Mouse (Mus musculus) spleen, postnatal 4 days (tissue): ENCODE data around the gene Maff.

Experiments
- DNase-seq, 2 experiments: peaks; one replicate each; pipeline ENCODE4 v3.0.0; 2022; ENCODE audit warnings: low spot score in 2 of 2

Gene Maff

DNA sequence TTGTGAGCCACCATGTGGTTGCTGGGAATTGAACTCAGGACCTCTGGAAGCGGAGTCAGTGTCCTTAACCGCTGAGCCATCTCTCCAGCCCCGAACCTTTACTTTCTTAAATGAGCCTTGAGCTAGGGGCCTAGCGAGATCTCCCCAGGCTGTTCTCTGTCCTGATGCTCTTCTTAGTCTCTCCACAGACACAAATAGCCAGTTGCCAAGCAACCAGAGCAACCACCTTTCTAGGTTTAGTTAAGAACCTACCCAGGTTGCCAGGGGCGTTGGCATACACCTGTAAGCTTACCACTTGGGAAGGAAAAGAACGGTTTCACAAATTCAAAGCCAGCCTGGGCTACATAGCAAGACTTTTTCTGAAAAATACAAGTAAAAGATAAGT lies 16.4 kb upstream of the Maff start:
- DNase-seq = no peak

DNA sequence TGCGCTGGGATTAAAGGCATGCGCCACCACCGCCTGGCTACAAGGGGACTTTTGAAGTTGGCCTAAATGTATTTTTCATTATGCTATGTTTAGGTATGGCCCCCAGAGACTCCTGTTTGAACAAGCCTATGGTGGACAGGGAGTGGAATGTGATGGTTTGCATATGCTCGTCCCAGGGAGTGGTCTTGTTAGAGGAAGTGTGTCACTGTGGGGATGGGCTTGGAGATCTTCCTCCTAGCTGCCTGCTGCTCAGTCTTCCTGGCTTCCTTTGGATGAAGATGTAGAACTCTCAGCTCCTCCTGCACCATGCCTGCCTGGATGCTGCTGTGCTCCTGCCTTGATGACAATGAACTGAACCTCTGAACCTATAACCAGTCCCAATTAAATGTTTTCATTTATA lies 15.9 kb upstream of the Maff start:
- no peak for DNase-seq

DNA sequence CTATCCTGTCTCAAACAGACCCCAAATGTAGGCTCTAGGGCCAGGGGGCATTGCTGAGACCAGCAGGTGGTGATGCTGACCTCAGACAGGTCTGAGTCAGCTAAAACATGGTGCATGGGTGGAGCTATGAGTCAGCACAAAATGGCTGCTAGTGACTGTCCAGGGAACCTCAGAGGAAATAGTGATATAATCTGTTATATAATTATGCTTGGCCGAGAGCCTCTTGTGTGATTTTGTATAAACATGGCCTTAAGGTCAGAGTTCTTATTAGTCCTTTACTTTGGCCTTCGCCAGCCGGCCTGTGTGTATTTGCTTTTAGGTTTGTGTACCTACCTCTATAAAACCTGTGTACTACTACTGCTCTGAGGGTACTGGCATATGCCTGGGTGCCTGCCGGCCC lies 13.0 kb upstream of the Maff start:
- DNase-seq = no peak

DNA sequence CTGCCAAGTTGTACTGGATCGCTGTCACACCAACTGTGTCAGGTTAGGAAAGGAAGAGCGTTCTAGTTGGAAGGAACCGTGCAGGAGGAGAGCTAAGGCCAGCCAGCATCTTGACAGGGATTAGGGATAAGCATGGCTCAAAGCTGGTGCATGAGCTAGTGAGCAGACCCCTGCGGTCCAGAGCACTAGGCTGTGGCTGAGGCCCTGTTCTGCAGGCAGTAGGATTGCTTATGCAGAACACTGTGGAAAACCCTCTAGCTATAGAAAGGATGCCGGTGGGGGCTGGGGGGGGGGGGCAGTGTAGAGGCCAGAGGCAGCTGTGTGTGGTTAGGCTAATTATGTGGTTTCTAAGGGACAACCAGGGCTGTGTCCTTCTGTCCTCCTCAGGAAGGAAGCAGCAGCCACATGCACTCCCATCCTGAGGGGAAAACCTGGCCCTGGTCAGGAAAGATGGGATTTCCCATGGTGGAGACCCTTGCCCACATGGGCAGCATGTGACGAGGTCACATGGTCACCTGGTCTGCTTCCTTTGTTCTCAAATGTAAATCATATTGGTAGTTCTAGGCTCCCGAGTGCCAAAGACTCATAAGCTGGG lies 11.3 kb upstream of the Maff start:
- DNase-seq = no peak

- no peak for DNase-seq
These were observed 7.4 kb upstream of the Maff start for GRCm38 (mm10) chr15:79338978-79339377.

GRCm38 (mm10) chr15:79342641-79343337 lies 3.6 kb upstream of the Maff start:
- peak in 1 of 2 experiments; percentile 56 for DNase-seq

GRCm38 (mm10) chr15:79344627-79345026 lies 1.8 kb upstream of the Maff start:
- no peak for DNase-seq

DNA sequence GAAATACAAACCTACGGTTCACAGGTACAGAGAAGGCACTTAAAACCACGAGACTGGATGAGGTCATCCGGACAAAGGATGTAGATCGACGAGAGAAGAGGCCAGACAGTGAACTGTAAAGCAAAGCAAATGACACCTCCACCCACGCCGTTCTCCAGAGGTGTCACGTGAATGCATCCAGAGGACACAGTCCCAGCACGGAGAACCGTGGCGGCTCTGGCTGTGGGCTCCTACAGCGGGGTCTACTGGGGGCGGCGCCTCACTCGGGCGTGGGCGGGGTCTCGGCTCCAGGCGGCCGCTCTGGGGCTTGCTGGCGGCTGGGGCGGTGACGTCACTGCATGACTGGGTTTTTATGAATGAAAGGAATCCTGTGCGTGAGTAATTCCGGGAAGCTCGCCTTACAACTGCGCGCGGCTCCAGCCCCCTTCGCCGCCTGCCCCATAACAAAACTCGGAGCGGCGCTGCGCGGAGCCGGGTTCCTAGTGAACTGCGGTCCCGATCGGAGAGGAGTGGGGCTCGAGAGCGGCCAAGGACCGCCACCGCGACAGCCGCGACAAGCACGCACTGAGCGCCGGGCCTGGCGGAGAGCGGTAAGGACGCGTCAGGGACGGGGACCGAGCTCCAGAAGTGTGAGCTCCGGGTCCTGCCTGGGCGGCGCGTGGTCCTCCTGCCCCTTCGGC lies 884 bp downstream of the Maff start:
- peak; percentile 73 to 85 for DNase-seq

GRCm38 (mm10) chr15:79347845-79348506 lies 1.6 kb downstream of the Maff start:
- peak; percentile 38 to 76 for DNase-seq

- no peak for DNase-seq
These were observed 2.2 kb downstream of the Maff start for GRCm38 (mm10) chr15:79348651-79349050.

- no peak for DNase-seq
These were observed 4.4 kb downstream of the Maff start for GRCm38 (mm10) chr15:79350866-79351265.

GRCm38 (mm10) chr15:79351331-79351767 lies 4.9 kb downstream of the Maff start:
- DNase-seq = peak in 1 of 2 experiments; percentile 65

DNA sequence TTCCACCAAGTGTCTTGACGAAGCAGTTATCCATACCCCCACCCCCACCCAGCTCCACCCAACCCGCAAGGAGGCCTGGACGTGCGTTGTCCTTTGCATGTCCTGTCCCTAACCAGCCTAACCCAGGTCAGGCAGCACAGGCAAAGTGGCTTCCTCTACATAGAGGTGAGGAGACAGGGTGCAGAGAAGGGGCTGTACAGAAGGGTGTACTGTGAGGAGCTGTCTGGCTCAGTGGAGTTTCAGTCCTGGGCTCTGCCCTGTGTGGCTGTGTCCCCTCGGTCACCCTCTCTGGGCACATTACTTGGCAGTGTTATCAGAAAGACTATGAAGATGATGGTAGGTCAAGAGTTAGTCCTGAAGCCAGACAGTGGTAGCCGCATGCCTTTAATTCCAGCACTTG lies 6.1 kb downstream of the Maff start:
- peak in 1 of 2 experiments; percentile 55 for DNase-seq

GRCm38 (mm10) chr15:79353690-79354305 lies 7.4 kb downstream of the Maff start:
- peak in 1 of 2 experiments; percentile 55 for DNase-seq

- DNase-seq = peak in 1 of 2 experiments; percentile 56
These were observed 8.2 kb downstream of the Maff start for GRCm38 (mm10) chr15:79354619-79355018.

DNA sequence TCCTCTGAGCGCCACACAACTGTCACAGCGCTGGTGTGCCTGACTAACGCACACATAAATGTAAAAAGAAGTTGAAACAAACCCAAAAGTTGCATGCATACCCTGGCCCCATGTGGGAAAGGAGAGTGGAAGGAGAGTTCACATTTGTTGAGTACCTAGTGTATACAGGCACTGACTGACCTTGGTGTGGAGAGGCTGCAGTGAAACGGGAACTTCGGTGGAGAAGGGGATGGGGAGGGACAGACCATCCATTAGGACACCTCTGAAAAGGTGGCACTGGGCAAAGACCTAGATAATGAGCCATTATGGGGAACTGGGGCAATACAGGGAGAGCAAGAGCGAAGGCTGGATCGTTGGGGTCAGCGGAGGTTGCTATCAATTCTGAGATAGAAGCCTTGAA lies 10.1 kb downstream of the Maff start:
- no peak for DNase-seq

GRCm38 (mm10) chr15:79357036-79357911 lies 10.9 kb downstream of the Maff start:
- DNase-seq = peak; percentile 47 to 76

GRCm38 (mm10) chr15:79357974-79358690 lies 11.7 kb downstream of the Maff start:
- no peak for DNase-seq

DNA sequence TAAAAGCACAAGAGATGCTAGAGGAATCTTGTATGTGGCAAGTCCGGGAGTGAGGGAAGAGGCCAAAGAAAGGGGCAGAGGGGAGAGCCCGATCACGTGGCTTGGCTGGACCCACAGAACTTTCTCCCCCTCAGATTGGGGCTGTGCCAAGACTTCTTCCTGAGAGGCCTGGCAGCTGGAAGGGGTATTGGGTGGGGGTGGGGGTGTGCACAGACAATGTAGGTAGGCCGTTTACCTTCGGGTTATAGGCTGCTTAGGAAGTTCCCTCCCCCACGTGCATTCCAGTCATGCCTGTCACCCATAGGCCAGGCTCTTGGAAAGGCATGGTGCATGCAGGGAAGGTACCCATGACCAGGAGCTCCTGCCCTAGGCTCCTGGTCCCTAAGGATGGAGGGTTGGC lies 13.5 kb downstream of the Maff start:
- DNase-seq = no peak

DNA sequence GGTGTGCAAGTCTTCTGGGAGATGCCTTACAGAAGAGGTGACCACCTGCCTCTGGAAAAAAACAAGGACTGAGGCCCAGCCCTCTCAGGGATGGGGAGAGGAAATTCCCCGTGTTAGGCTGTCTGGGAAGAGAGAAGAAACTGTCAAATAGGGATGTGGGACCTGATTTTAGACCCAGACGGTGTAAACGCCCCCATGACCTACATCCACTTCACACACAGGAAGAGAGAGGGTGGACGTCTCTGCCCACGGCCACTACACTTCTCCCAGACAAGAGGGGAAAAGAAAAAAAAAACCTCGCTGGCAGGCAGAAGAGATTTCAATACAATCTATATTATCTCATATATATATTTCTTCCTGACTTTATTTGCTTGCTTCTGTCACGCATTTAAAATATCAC lies 13.9 kb downstream of the Maff start:
- no peak for DNase-seq
